Mouse (Mus musculus) MEL-GATA-1-ER (cell line): ENCODE measurements around the gene Ubtd1.

Experiments used
- DNase-seq: peaks from one replicate; pipeline ENCODE4 v3.0.0-alpha.2; 2012; ENCODE audit warnings: low read depth; ENCODE audit errors: extremely low read depth

Gene Ubtd1

DNA sequence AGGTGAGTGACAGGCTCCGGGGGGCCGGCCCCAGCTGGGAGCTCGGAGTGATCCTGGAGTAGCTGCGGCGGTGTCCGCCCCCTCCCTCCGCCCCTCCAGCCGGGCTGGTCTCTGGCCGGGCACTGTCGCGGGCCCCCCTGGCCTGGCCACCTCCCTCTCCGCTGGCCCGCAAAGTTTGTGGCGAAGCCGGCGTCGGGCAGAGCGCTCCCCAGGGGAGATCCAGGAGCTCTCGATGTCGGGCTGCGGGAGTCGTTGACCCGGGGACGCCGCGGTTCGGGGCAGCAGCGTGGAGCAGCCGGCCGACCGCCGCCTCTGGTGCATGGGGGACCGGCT, at the start of gene Ubtd1:
Gene Ubtd1 (plus strand): TSS at position 169 of the 333 bp plus-strand sequence.
- no peak for DNase-seq

DNA sequence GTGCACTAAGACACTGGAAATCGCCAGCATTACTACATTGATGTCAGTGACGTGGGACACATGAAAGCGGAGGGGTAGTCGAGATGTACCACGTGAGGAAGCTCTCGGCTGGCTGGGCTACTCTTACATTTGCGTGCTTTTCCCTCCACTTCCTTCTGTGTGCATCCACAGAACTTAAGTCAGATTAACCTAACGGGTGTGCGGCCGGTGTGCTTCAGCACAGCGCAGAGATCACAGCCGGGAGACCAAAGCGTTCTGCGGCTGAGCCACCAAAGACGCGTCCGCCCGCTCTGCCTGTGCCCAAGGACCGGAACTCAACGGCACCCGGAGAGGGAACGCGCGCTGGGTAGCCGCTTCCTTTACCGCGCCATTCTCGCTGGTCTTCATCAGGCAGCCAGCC, 48.9 kb upstream of the Ubtd1 start:
- DNase-seq: peak; percentile 79

- DNase-seq: peak; percentile 99
Measured at GRCm38 (mm10) chr19:41933179-41934086, 48.1 kb upstream of the Ubtd1 start, which contains the start of the genes Exosc1 and Zdhhc16. TSS of gene Exosc1 (minus strand) at chr19:41933423. TSS of gene Zdhhc16 (plus strand) at chr19:41933480.

DNA sequence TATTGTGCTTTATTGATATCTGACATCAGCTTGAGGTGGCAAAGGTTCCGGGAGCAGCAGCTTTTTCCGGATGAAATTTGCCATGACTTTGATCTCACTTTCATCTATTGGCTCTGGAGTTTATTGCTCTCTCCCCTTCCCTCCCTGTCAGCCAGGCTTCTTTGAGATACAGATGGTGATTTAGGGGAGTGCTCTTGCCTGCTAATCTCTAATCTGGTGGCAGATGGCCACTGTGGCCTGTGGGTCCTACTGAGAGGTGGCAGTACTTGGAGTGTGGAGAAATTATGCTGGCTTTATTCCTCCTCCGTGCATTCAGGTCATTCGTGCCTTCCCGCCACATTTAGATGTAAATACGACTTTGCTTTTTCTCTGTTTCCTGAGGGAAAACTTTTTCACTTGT, 47.4 kb upstream of the Ubtd1 start:
- peak; percentile 31 for DNase-seq

DNA sequence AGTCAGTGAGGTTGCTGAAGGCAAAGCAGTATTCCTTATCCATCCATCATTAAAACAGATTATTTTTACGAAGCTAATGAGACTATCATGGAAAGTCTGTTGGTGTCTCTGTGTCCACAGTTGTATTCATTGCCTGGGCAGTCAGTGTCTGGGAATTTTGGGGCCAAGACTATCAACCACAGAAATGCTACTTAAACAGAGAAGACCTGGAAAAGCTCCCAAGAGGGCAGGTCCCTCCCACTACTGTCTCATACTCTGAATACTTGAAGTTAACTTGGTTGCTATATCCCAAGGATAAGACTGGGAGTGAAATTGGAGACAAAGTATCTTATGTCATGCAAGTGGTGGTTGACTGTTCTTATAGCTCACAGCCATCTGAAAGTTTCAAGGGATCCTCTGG, 45.6 kb upstream of the Ubtd1 start:
- DNase-seq: no peak

GRCm38 (mm10) chr19:41938539-41938938, 43.0 kb upstream of the Ubtd1 start:
- no peak for DNase-seq

DNA sequence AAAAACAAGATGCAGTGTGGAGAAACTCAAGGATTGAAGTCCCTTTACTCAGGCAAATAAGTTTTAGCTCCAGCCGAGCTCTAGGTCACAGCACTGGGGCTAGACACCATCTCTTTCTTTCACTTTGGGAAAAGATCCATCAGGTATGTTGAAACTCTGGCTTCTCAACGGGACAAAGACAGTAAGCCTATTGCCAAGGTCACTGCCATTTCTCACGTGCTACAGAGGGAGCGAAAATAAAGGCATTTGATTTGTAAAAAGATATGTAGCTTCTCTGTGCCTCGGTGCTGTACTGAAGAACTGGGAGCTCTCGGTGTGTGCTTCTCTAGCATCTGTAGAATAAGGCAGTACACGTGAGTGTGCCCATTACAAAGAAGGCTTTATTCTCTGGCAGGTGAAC, 37.7 kb upstream of the Ubtd1 start:
- DNase-seq: no peak

DNA sequence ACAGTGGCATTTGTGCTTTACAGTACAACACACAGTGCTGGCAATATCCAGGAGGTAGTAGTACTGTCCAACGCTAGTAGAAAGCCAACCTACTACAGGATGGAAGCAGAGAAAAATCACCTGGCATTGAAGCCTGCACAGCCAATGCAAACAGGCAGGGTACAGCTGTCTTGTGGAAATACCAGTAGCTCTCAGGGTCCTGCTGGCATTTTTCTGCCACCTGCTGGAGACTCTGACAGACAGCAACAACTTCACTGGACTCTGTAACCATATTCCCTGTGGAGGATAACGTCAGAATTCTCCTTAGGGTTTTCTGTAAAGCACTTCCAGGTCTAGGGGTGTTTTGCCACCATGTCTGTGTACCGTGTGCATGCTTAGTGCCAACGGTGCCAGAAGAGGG, 29.3 kb upstream of the Ubtd1 start:
- DNase-seq: peak; percentile 23

DNA sequence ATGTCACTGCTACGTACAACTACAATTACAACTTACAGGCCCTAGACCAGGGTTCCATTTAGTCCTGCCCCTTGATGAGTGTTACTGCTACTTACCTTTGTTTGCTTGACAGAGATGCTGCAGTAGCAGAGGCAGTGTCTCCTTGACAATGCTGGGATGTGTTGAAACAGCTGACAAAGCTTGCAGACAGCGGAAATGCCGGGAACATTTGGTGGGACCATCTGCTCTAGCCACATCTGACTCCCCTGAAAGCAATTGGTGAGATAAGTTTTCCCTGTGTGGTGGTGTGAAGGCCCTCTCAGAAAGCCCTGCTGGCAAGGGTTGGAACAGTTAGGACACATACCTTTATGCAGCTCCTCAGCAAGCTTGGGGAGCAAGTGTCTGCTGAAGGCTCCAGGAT, 28.0 kb upstream of the Ubtd1 start:
- no peak for DNase-seq

DNA sequence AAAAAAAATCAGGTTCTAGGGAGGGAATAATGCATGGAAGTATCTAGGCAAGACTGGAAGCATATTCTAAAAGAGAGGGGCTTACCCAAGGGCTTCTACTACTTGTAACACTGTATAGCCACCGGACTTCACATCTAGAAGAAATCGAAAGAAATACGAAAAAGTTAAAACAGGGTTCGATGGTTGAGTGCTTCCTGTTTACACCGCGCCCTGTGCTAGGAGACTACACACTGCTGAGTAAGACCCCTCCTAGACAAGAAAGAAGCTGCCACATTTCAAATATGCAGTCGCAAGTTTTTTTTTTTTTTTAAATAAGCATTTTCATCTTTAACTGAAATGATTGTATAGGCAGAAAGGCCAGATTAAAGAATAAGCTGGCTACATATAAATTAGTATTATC, 11.9 kb upstream of the Ubtd1 start:
- no peak for DNase-seq

- no peak for DNase-seq
Measured at GRCm38 (mm10) chr19:41973891-41974794, 7.4 kb upstream of the Ubtd1 start.

DNA sequence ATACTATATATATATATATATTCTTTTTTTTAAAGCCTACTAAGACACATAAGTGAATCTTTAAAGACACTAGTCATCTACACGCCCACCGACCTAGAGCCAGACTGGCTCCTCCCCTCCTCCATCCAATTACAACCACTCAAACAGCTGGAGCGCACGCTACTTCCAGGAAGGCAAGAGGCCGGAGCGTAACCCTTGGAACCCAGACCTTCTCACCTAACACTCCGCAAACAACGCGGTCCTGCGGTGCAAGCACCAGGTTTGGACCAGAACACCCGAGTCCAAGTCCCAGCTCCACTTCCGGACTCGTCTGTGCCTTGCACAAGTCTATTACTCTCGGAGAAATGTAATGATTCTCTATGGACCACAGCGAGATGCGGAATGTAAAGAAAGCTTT, 1.1 kb upstream of the Ubtd1 start:
- DNase-seq: peak; percentile 65

- DNase-seq: peak; percentile 96
Measured at GRCm38 (mm10) chr19:41980819-41981594, 556 bp upstream of the Ubtd1 start, which contains the start of gene Mms19. TSS of gene Mms19 (minus strand) at chr19:41981157.

- peak; percentile 9 for DNase-seq
Measured at GRCm38 (mm10) chr19:41981931-41982790, 598 bp downstream of the Ubtd1 start.

DNA sequence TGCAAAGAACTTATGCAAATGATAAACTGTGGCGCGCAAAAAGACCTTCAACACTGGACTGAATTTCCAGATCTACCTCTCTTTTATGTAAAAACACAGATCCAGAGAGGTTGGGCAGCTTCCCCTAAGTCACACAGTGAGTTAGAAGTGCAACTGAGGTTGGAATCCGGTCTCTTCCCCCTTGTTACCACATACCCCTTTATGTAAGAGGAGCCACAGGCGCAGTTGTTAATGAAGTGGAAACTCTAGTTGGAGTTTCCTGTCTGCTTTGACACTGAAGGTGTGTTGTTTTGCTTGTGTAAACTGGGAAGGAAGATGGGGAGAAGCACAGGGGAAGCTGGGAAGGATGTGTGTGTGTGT, 1.2 kb downstream of the Ubtd1 start:
- DNase-seq: peak; percentile 41

DNA sequence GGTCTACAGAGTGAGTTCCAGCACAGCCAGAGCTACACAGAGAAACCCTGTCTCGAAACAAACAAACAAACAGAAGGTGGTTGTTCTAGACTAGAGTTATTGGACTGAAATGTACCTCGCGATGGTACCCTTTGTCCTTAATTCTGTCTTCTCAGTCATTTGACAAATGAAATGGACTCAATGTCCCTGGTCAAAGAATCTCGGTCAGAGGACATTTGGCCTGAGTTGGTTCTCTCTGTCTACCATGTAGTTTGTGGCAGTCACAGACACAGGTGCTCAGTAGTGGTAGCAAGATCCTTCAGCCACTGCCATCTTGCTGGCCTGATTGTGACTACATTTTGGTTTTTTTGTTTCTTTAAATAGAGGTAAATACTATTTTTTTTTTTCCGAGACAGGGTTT, 4.4 kb downstream of the Ubtd1 start:
- DNase-seq: no peak

GRCm38 (mm10) chr19:41987206-41987605, 5.6 kb downstream of the Ubtd1 start:
- DNase-seq: no peak

GRCm38 (mm10) chr19:41989810-41990209, 8.2 kb downstream of the Ubtd1 start:
- DNase-seq: no peak

- DNase-seq: no peak
Measured at GRCm38 (mm10) chr19:41991926-41992477, 10.4 kb downstream of the Ubtd1 start.

GRCm38 (mm10) chr19:41992971-41993370, 11.4 kb downstream of the Ubtd1 start:
- DNase-seq: no peak
